Mouse (Mus musculus) limb, embryonic 14.5 days (tissue): ENCODE data around the gene Vmn1r20. TPM values are rescaled to one million over a fixed set of nuclear protein-coding genes. Genes with fewer than 3 reads are reported as not detected.
"Not testable (repeated sequence)": the region's sequence is repeated elsewhere in the genome, so short reads cannot be mapped to it uniquely, and the experiment has no call there.

Experiments used
- ATAC-seq: fragments of 200-750 bp; cut with Nextera tagmentation; 2 replicates; pipeline ENCODE4 v1.8.0; 2017; ENCODE audit warnings: low read depth, moderate number of reproducible peaks, moderate TSS enrichment; ENCODE audit not compliant: low FRiP score
- DNase-seq: peaks from one replicate; pipeline ENCODE4 v3.0.0-alpha.2; 2015; ENCODE audit warnings: low spot score
- H3K27ac ChIP-seq: fragments of 300-500 bp; sonication (generic); replicated peaks from 2 replicates; pipeline ENCODE4 v1.5.1; 2014; ENCODE audit warnings: low read depth, mild to moderate bottlenecking, low read length, moderate library complexity, mixed read lengths
- H3K27me3 ChIP-seq: fragments of 300-500 bp; sonication (generic); 2 replicates; pipeline ENCODE4 v1.6.1; 2014; ENCODE audit warnings: low read length, mixed read lengths; ENCODE audit not compliant: control insufficient read depth, insufficient read depth
- H3K36me3 ChIP-seq: fragments of 300-500 bp; sonication (generic); 2 replicates; pipeline ENCODE4 v1.6.1; 2014; ENCODE audit warnings: mild to moderate bottlenecking, low read length, moderate library complexity, mixed read lengths; ENCODE audit not compliant: control insufficient read depth, insufficient read depth
- H3K4me1 ChIP-seq: fragments of 300-500 bp; sonication (generic); 2 replicates; pipeline ENCODE4 v1.6.1; 2014; ENCODE audit warnings: antibody characterized with exemption, low read length, mixed read lengths; ENCODE audit not compliant: control insufficient read depth, insufficient read depth
- H3K4me2 ChIP-seq: fragments of 300-500 bp; sonication (generic); replicated peaks from 2 replicates; pipeline ENCODE4 v1.6.1; 2014; ENCODE audit warnings: low read depth, mild to moderate bottlenecking, low read length, moderate library complexity; ENCODE audit not compliant: severe bottlenecking
- H3K4me3 ChIP-seq: fragments of 300-500 bp; sonication (generic); replicated peaks from 2 replicates; pipeline ENCODE4 v1.5.1; 2014; ENCODE audit warnings: low read length
- H3K9ac ChIP-seq: fragments of 300-500 bp; sonication (generic); 2 replicates; pipeline ENCODE4 v1.6.1; 2014; ENCODE audit warnings: mild to moderate bottlenecking, low read depth, low read length, moderate library complexity; ENCODE audit not compliant: severe bottlenecking
- H3K9me3 ChIP-seq: fragments of 300-500 bp; sonication (generic); 2 replicates; pipeline ENCODE4 v1.6.1; 2016; ENCODE audit warnings: low read length; ENCODE audit not compliant: control insufficient read depth
- POLR2A ChIP-seq: fragments of 200-500 bp; IDR thresholded peaks from 2 replicates; pipeline ENCODE4 v1.8.0; 2012; ENCODE audit warnings: inconsistent platforms, mild to moderate bottlenecking, moderate library complexity, borderline replicate concordance; ENCODE audit not compliant: insufficient read depth, insufficient read length; ENCODE audit errors: extremely low read depth
- WGBS: fragments of 180-500 bp; shearing (Covaris S2); extraction: QIAGEN DNeasy Blood & Tissue Kit; methylation state at CpG from one replicate; pipeline ENCODE4 v1.1.7; 2014; 5-methylcytosine and 5-hydroxymethylcytosine counted together
- polyA plus RNA-seq, 2 experiments: library from polyadenylated mRNA; depleted of rRNA in 1 of 2; stranded (reverse) in 1 of 2; unstranded in 1 of 2; fragments of >200 nt; fragmentation: Nextera tagmentation in 1 of 2; extraction: Ambion mirVana in 1 of 2; gene quantifications; 2 replicates each; pipeline versions ENCODE4 v1.2.1 to v1.2.3; 2012 to 2014

The Vmn1r20 gene
- polyA plus RNA-seq (2012; rRNA removed) (not detected in 2 replicates), polyA plus RNA-seq (2014; fragmentation: Nextera tagmentation; extraction: Ambion mirVana) (not detected in 2 replicates)

DNA sequence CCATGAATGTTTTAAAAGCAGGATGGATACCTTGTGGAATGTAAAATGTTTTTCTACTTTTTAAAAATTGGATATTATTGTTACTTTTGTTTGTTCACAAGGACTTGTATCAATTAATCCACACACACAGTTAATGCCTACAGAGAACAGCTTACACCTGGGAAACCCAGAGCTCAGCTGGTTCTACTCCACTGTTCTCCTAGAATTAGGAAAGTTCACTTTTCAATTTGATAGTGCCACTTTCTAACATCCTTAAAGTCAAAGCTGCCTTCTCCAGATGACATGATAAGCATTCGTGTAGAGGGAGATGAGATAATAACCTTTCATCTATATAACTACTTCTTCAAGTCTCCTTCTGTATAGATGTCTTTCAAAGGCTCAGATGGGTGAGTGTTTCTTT, at the start of gene Vmn1r20:
Vmn1r20 (plus strand) TSS at position 301 of the 400 bp plus-strand sequence.
- WGBS = 74% methylated on average over 1 of the region's 1 CpGs
- TF ChIP-seq POLR2A = no peak

GRCm38 (mm10) chr6:57395683-57396082, 33.0 kb upstream of the Vmn1r20 start, which contains the start of gene Vmn1r18:
TSS of gene Vmn1r18 (minus strand) at chr6:57395783.
- ATAC-seq (no peak), DNase-seq (no peak)
- no peak for TF ChIP-seq POLR2A
- no peaks in the 10 kb centered on the region for H3K36me3 ChIP-seq
- H3K9ac ChIP-seq = no peak within 1 kb of the TSS
- no peak within 1 kb of the TSS for H3K4me3 ChIP-seq
- no peak within 1 kb of the TSS for H3K4me2 ChIP-seq
- no peaks in the 10 kb centered on the region for H3K27me3 ChIP-seq
- no peaks in the 10 kb centered on the region for H3K9me3 ChIP-seq
- no peak within 1 kb of the TSS for H3K27ac ChIP-seq
- H3K4me1 ChIP-seq = no peaks in the 10 kb centered on the region

More for the DNA sequence above, at the start of gene Vmn1r20:
- no peaks in the 10 kb centered on the region for H3K27me3 ChIP-seq
- ATAC-seq = no peak
- no peak within 1 kb of the TSS for H3K9ac ChIP-seq
- DNase-seq = no peak
- no peak within 1 kb of the TSS for H3K27ac ChIP-seq
- H3K4me1 ChIP-seq = no peaks in the 10 kb centered on the region
- H3K4me2 ChIP-seq = no peak within 1 kb of the TSS
- no peak within 1 kb of the TSS for H3K4me3 ChIP-seq
- no peaks in the 10 kb centered on the region for H3K36me3 ChIP-seq
- no peaks in the 10 kb centered on the region for H3K9me3 ChIP-seq

GRCm38 (mm10) chr6:57403480-57403879, 25.2 kb upstream of the Vmn1r20 start, which contains the start of gene Vmn1r19:
TSS of gene Vmn1r19 (plus strand) at chr6:57403780.
- WGBS = 65% methylated on average over 3 of the region's 3 CpGs

GRCm38 (mm10) chr6:57431196-57431595, 2.5 kb downstream of the Vmn1r20 start:
- H3K9me3 ChIP-seq = no peaks in the 10 kb centered on the region
- H3K36me3 ChIP-seq = no peaks in the 10 kb centered on the region
- no peak overlapping the region for H3K27ac ChIP-seq
- ATAC-seq = no peak
- DNase-seq = peak; percentile 21
- H3K9ac ChIP-seq = no peak overlapping the region
- no peaks in the 10 kb centered on the region for H3K27me3 ChIP-seq
- WGBS = 77% methylated on average over 1 of the region's 1 CpGs
- H3K4me3 ChIP-seq = no peak overlapping the region
- H3K4me2 ChIP-seq = no peak overlapping the region
- H3K4me1 ChIP-seq = no peaks in the 10 kb centered on the region
- TF ChIP-seq POLR2A = no peak

More at GRCm38 (mm10) chr6:57403480-57403879, 25.2 kb upstream of the Vmn1r20 start, which contains the start of gene Vmn1r19:
- ATAC-seq, H3K4me2 ChIP-seq, H3K4me3 ChIP-seq, DNase-seq, H3K9ac ChIP-seq, H3K4me1 ChIP-seq, H3K27me3 ChIP-seq, H3K36me3 ChIP-seq, H3K9me3 ChIP-seq, H3K27ac ChIP-seq: not testable (repeated sequence)

GRCm38 (mm10) chr6:57468161-57468560, 39.4 kb downstream of the Vmn1r20 start:
- not testable (repeated sequence) for H3K9ac ChIP-seq, H3K27ac ChIP-seq, H3K4me1 ChIP-seq, H3K27me3 ChIP-seq, H3K4me3 ChIP-seq, H3K36me3 ChIP-seq, ATAC-seq, H3K4me2 ChIP-seq, DNase-seq, H3K9me3 ChIP-seq
- 25% methylated on average over 3 of the region's 3 CpGs for WGBS

Other genes starting within 250 kb of the Vmn1r20 start
- gene Vmn1r13, start 225.6 kb upstream of the Vmn1r20 start, polyA plus RNA-seq (2012; rRNA removed) = not detected in 2 replicates
- gene Vmn1r13, start 225.6 kb upstream of the Vmn1r20 start, polyA plus RNA-seq (2014; fragmentation: Nextera tagmentation; extraction: Ambion mirVana) = not detected in 2 replicates
- not detected in 2 replicates for gene Vmn1r14, start 197.2 kb upstream of the Vmn1r20 start, polyA plus RNA-seq (2012; rRNA removed)
- gene Vmn1r14, start 197.2 kb upstream of the Vmn1r20 start, polyA plus RNA-seq (2014; fragmentation: Nextera tagmentation; extraction: Ambion mirVana) = not detected in 2 replicates
- not detected in 2 replicates for gene Vmn1r15, start 171.0 kb upstream of the Vmn1r20 start, polyA plus RNA-seq (2012; rRNA removed)
- not detected in 2 replicates for gene Vmn1r15, start 171.0 kb upstream of the Vmn1r20 start, polyA plus RNA-seq (2014; fragmentation: Nextera tagmentation; extraction: Ambion mirVana)
- gene Vmn1r16, start 99.4 kb upstream of the Vmn1r20 start, polyA plus RNA-seq (2012; rRNA removed) = not detected in 2 replicates
- gene Vmn1r16, start 99.4 kb upstream of the Vmn1r20 start, polyA plus RNA-seq (2014; fragmentation: Nextera tagmentation; extraction: Ambion mirVana) = not detected in 2 replicates
- not detected in 2 replicates for gene Vmn1r17, start 65.2 kb upstream of the Vmn1r20 start, polyA plus RNA-seq (2012; rRNA removed)
- gene Vmn1r17, start 65.2 kb upstream of the Vmn1r20 start, polyA plus RNA-seq (2014; fragmentation: Nextera tagmentation; extraction: Ambion mirVana) = not detected in 2 replicates
- not detected in 2 replicates for gene Vmn1r18, start 33.1 kb upstream of the Vmn1r20 start, polyA plus RNA-seq (2012; rRNA removed)
- gene Vmn1r18, start 33.1 kb upstream of the Vmn1r20 start, polyA plus RNA-seq (2014; fragmentation: Nextera tagmentation; extraction: Ambion mirVana) = not detected in 2 replicates
- gene Vmn1r19, start 25.1 kb upstream of the Vmn1r20 start, polyA plus RNA-seq (2012; rRNA removed) = not detected in 2 replicates
- not detected in 2 replicates for gene Vmn1r19, start 25.1 kb upstream of the Vmn1r20 start, polyA plus RNA-seq (2014; fragmentation: Nextera tagmentation; extraction: Ambion mirVana)
- gene Ppm1k, start 106.5 kb downstream of the Vmn1r20 start, polyA plus RNA-seq (2012; rRNA removed) = 4.0 and 4.2 TPM in 2 replicates
- 3.4 and 4.7 TPM in 2 replicates for gene Ppm1k, start 106.5 kb downstream of the Vmn1r20 start, polyA plus RNA-seq (2014; fragmentation: Nextera tagmentation; extraction: Ambion mirVana)
- gene Herc6, start 152.1 kb downstream of the Vmn1r20 start, polyA plus RNA-seq (2012; rRNA removed) = 1.7 and 3.4 TPM in 2 replicates
- gene Herc6, start 152.1 kb downstream of the Vmn1r20 start, polyA plus RNA-seq (2014; fragmentation: Nextera tagmentation; extraction: Ambion mirVana) = 1.4 and 2.2 TPM in 2 replicates